Mouse (Mus musculus): Measurements from ENCODE around the gene Atp8a2. TPM values are rescaled to one million over a fixed set of nuclear protein-coding genes. Genes with fewer than 3 reads are reported as not detected.

The Atp8a2 gene
- 1 to 10 TPM; 5.6 to 8.1 TPM for total RNA-seq (2021)

GRCm38 (mm10) chr14:60196884-60197283 lies at the start of gene Atp8a2:
Gene Atp8a2 (minus strand): TSS chr14:60197179.
- DNase-seq, result no peak

GRCm38 (mm10) chr14:60238551-60238950 lies 41.6 kb upstream of the Atp8a2 start:
- no peak for DNase-seq

GRCm38 (mm10) chr14:60219886-60220285 lies 22.9 kb upstream of the Atp8a2 start:
- no peak for DNase-seq

GRCm38 (mm10) chr14:60217616-60218015 lies 20.6 kb upstream of the Atp8a2 start:
- DNase-seq, result no peak

GRCm38 (mm10) chr14:60216125-60216524 lies 19.1 kb upstream of the Atp8a2 start:
- DNase-seq, result no peak

- no peak for DNase-seq
Measured at GRCm38 (mm10) chr14:60215000-60215399, 18.0 kb upstream of the Atp8a2 start.

GRCm38 (mm10) chr14:60214040-60214439 lies 17.1 kb upstream of the Atp8a2 start:
- DNase-seq, result no peak

GRCm38 (mm10) chr14:60209166-60209565 lies 12.2 kb upstream of the Atp8a2 start:
- DNase-seq, result no peak

GRCm38 (mm10) chr14:60204993-60205392 lies 8.0 kb upstream of the Atp8a2 start:
- DNase-seq, result no peak

- DNase-seq, result no peak
Measured at GRCm38 (mm10) chr14:60195999-60196398, 980 bp downstream of the Atp8a2 start.

- no peak for DNase-seq
Measured at GRCm38 (mm10) chr14:60194606-60195005, 2.4 kb downstream of the Atp8a2 start.

GRCm38 (mm10) chr14:60189771-60190170 lies 7.2 kb downstream of the Atp8a2 start:
- DNase-seq, result peak; percentile 14

- DNase-seq, result no peak
Measured at GRCm38 (mm10) chr14:60188201-60188825, 8.7 kb downstream of the Atp8a2 start.

GRCm38 (mm10) chr14:60181306-60181705 lies 15.7 kb downstream of the Atp8a2 start:
- DNase-seq, result no peak

- no peak for DNase-seq
Measured at GRCm38 (mm10) chr14:60178571-60178955, 18.4 kb downstream of the Atp8a2 start.

- no peak for DNase-seq
Measured at GRCm38 (mm10) chr14:60177614-60178570, 19.1 kb downstream of the Atp8a2 start.

GRCm38 (mm10) chr14:60176891-60177613 lies 19.9 kb downstream of the Atp8a2 start:
- peak; percentile 61 for DNase-seq

- no peak for DNase-seq
Measured at GRCm38 (mm10) chr14:60176469-60176890, 20.5 kb downstream of the Atp8a2 start.

GRCm38 (mm10) chr14:60172286-60173055 lies 24.5 kb downstream of the Atp8a2 start:
- peak; percentile 25 for DNase-seq

- DNase-seq, result no peak
Measured at GRCm38 (mm10) chr14:60170845-60171610, 26.0 kb downstream of the Atp8a2 start.

GRCm38 (mm10) chr14:60163367-60163766 lies 33.6 kb downstream of the Atp8a2 start:
- DNase-seq, result no peak

All from heart, postnatal 4 days (tissue).